Mouse (Mus musculus) C2C12 (cell line): ENCODE data around the gene Gm3448. TPM values are rescaled to one million over a fixed set of nuclear protein-coding genes. Genes with fewer than 3 reads are reported as not detected.

Experiments
- H3K27me3 ChIP-seq: one replicate; pipeline ENCODE4 v1.6.1; 2011; ENCODE audit not compliant: control insufficient read depth, insufficient read depth, insufficient read length
- H3K36me3 ChIP-seq: one replicate; pipeline ENCODE4 v1.6.1; 2011; ENCODE audit not compliant: control insufficient read depth, insufficient read depth
- H3K4me3 ChIP-seq: one replicate; pipeline ENCODE4 v1.5.1; 2011; ENCODE audit warnings: mild to moderate bottlenecking, control low read depth; ENCODE audit not compliant: poor library complexity, insufficient read depth, severe bottlenecking
- H3K79me2 ChIP-seq: one replicate; pipeline ENCODE4 v1.6.1; 2011; ENCODE audit not compliant: control insufficient read depth, insufficient read depth
- H3K79me3 ChIP-seq: one replicate; pipeline ENCODE4 v1.6.1; 2011; ENCODE audit warnings: low read depth, control low read depth
- H3ac ChIP-seq: one replicate; pipeline ENCODE3; 2011; ENCODE audit warnings: low read depth; ENCODE audit not compliant: control insufficient read depth, insufficient read length
- CEBPB ChIP-seq: IDR thresholded peaks from one replicate; pipeline ENCODE4 v1.6.1; 2011; ENCODE audit warnings: low read depth, mild to moderate bottlenecking, control low read depth, moderate library complexity
- CTCF ChIP-seq: IDR thresholded peaks from one replicate; pipeline ENCODE4 v1.5.1; 2011; ENCODE audit not compliant: control insufficient read depth, insufficient read depth, insufficient read length
- FOSL1 ChIP-seq: IDR thresholded peaks from one replicate; pipeline ENCODE4 v1.8.0; 2011; ENCODE audit warnings: mild to moderate bottlenecking, low read length; ENCODE audit not compliant: poor library complexity, insufficient read depth, severe bottlenecking
- MAX ChIP-seq: IDR thresholded peaks from one replicate; pipeline ENCODE4 v1.6.1; 2011; ENCODE audit warnings: mild to moderate bottlenecking, control low read depth
- MYOD1 ChIP-seq: IDR thresholded peaks from one replicate; pipeline ENCODE4 v1.6.1; 2011; ENCODE audit warnings: low read depth; ENCODE audit not compliant: control insufficient read depth, insufficient read length
- MYOG ChIP-seq: IDR thresholded peaks from one replicate; pipeline ENCODE4 v1.6.1; 2011; ENCODE audit not compliant: control insufficient read depth, insufficient read length; ENCODE audit errors: extremely low read depth
- USF1 ChIP-seq: IDR thresholded peaks from one replicate; pipeline ENCODE4 v1.6.1; 2011; ENCODE audit warnings: low read depth, mild to moderate bottlenecking, control low read depth, moderate library complexity
- polyA plus RNA-seq: library from polyadenylated mRNA; unstranded; fragments of >200 nt; fragmentation: generic; extraction: Trizol; gene quantifications from one replicate; pipeline ENCODE4 v1.2.1, GENCODE M21; 2012; ENCODE audit warnings: missing spikeins

The Gm3448 gene
- polyA plus RNA-seq, 1 experiment, result 0.49 TPM

- peak overlapping the region; percentile 55 for H3K4me3 ChIP-seq
- no peaks in the 10 kb centered on the region for H3K27me3 ChIP-seq
- TF ChIP-seq MAX (no peak), CEBPB (no peak), CTCF (no peak), MYOD1 (no peak), FOSL1 (no peak), USF1 (no peak), MYOG (no peak)
- peak overlapping the region; percentile 71 for H3ac ChIP-seq
- peaks cover 29% of the 10 kb centered on the region for H3K36me3 ChIP-seq
- H3K79me3 ChIP-seq, result peaks cover 30% of the 10 kb centered on the region
- H3K79me2 ChIP-seq, result peaks cover 52% of the 10 kb centered on the region
Observed at GRCm38 (mm10) chr17:14960520-14960919, 80.8 kb downstream of the Gm3448 start.

- peaks cover 29% of the 10 kb centered on the region for H3K36me3 ChIP-seq
- H3K4me3 ChIP-seq, result peak overlapping the region; percentile 55
- H3K27me3 ChIP-seq, result no peaks in the 10 kb centered on the region
- peak overlapping the region; percentile 93 for H3ac ChIP-seq
- H3K79me2 ChIP-seq, result peaks cover 54% of the 10 kb centered on the region
- TF ChIP-seq MYOG (no peak), FOSL1 (no peak), MYOD1 (no peak), CEBPB (no peak), CTCF (no peak), USF1 (no peak), MAX (no peak)
- peaks cover 30% of the 10 kb centered on the region for H3K79me3 ChIP-seq
Observed at GRCm38 (mm10) chr17:14959979-14960378, 81.4 kb downstream of the Gm3448 start.

DNA sequence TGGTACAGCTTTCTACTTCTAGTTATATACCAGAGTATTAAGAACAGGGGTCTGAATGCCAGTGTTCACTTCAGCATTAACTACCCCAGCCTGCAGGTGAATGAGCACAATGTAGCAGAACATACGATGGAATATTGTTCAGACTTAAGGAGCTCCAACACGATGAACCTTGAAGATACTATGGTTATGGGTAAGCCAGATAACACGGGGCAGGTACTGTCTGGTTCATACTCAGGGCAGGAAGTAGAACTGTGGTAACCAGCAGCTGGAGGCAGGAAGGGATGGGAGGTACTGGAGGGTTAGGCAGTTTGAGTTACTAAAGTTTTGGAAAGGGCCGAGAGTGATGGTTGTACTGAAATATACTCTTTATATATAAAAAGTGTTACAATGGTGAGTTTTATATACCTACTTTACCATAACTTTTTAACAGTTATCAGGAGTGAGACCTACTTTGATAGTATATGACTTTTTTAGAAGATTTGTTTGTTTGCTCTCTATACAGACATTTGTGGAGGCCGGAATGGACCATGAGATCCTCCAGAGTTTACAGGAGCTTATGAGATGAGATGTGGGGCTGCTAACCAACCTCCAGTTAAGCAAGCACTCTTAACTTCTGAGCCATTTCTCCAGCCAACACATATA lies 82.5 kb downstream of the Gm3448 start:
- peaks cover 54% of the 10 kb centered on the region for H3K79me2 ChIP-seq
- no peak for TF ChIP-seq CEBPB
- TF ChIP-seq MAX, result no peak
- TF ChIP-seq MYOD1, result no peak
- no peak for TF ChIP-seq MYOG
- TF ChIP-seq USF1, result no peak
- TF ChIP-seq CTCF, result no peak
- TF ChIP-seq FOSL1, result no peak
- peaks cover 30% of the 10 kb centered on the region for H3K79me3 ChIP-seq
- peaks cover 40% of the 10 kb centered on the region for H3K36me3 ChIP-seq
- no peak overlapping the region for H3K4me3 ChIP-seq
- H3K27me3 ChIP-seq, result no peaks in the 10 kb centered on the region
- no peak overlapping the region for H3ac ChIP-seq

DNA sequence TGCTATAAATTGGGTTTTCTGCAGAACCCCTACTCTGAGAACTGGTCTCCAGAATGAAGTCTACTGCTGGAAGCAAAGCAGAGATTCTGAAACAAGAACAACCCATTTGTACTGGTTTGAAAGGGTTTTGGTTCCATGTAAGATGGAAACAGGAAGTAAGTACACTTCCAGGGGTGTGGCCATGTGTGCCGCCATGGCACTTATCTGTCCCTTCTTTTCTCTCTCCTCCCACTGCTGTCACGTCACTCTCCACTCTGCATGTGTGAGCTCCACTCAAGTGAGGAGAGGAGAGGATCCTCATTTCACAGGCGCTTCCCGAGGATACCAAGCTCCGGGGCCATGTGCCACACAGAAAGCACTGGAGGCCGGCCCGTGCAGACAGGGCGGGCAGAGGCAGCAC lies 87.9 kb downstream of the Gm3448 start:
- TF ChIP-seq MYOD1 (no peak), MYOG (no peak), CEBPB (no peak), USF1 (no peak), MAX (no peak), CTCF (no peak), FOSL1 (no peak)
- Histone ChIP-seq H3K79me2 (peaks cover 32% of the 10 kb centered on the region), H3ac (no peak overlapping the region), H3K27me3 (no peaks in the 10 kb centered on the region), H3K4me3 (no peak overlapping the region), H3K36me3 (peaks cover 83% of the 10 kb centered on the region), H3K79me3 (peaks cover 16% of the 10 kb centered on the region)

GRCm38 (mm10) chr17:14949161-14949827 lies 92.0 kb downstream of the Gm3448 start:
- Histone ChIP-seq H3ac (no peak overlapping the region), H3K36me3 (peaks cover 89% of the 10 kb centered on the region), H3K79me2 (peaks cover 16% of the 10 kb centered on the region), H3K79me3 (peaks cover 12% of the 10 kb centered on the region), H3K27me3 (no peaks in the 10 kb centered on the region), H3K4me3 (no peak overlapping the region)
- TF ChIP-seq FOSL1, result no peak
- no peak for TF ChIP-seq USF1
- TF ChIP-seq MYOG, result no peak
- no peak for TF ChIP-seq CTCF

Other genes with a start within 250 kb of the Gm3448 start
- gene Wdr27, start 98.4 kb downstream of the Gm3448 start, polyA plus RNA-seq, result 5.6 TPM
- 10.3 TPM for gene 1600012H06Rik, start 98.4 kb downstream of the Gm3448 start, polyA plus RNA-seq
- 69.4 TPM for gene Phf10, start 80.3 kb downstream of the Gm3448 start, polyA plus RNA-seq
- 4.4 TPM for gene 9030025P20Rik, start 63.1 kb downstream of the Gm3448 start, polyA plus RNA-seq
- 0.41 TPM for gene Gm3417, start 62.7 kb downstream of the Gm3448 start, polyA plus RNA-seq
- 2.7 TPM for gene Gm3435, start 31.4 kb downstream of the Gm3448 start, polyA plus RNA-seq
- 13.4 TPM for gene Ermard, start 329 bp downstream of the Gm3448 start, polyA plus RNA-seq
- 0.35 TPM for gene Tcte3, start within 50 bp of the Gm3448 start, polyA plus RNA-seq